Mouse (Mus musculus) neural tube, embryonic 14.5 days (tissue): ENCODE results near the gene Pdik1l. TPM values are rescaled to one million over a fixed set of nuclear protein-coding genes. Genes with fewer than 3 reads are reported as not detected.

Experiments
- ATAC-seq: fragments of 200-750 bp; cut with Nextera tagmentation; 2 replicates; pipeline ENCODE4 v1.8.0; 2017; ENCODE audit warnings: low read depth, mild to moderate bottlenecking, moderate TSS enrichment, moderate library complexity
- H3K27ac ChIP-seq: fragments of 300-500 bp; sonication (generic); 2 replicates; pipeline ENCODE4 v1.5.1; 2014; ENCODE audit warnings: low read depth, mild to moderate bottlenecking, control low read depth, low read length, moderate library complexity, mixed read lengths
- H3K27me3 ChIP-seq: fragments of 300-500 bp; sonication (generic); 2 replicates; pipeline ENCODE4 v1.6.1; 2014; ENCODE audit warnings: low read length; ENCODE audit not compliant: control insufficient read depth, insufficient read depth
- H3K36me3 ChIP-seq: fragments of 300-500 bp; sonication (generic); 2 replicates; pipeline ENCODE4 v1.6.1; 2014; ENCODE audit warnings: low read length, mixed read lengths; ENCODE audit not compliant: control insufficient read depth, insufficient read depth
- H3K4me1 ChIP-seq: fragments of 300-500 bp; sonication (generic); 2 replicates; pipeline ENCODE4 v1.6.1; 2014; ENCODE audit warnings: low read length; ENCODE audit not compliant: control insufficient read depth, insufficient read depth
- H3K4me2 ChIP-seq: fragments of 300-500 bp; sonication (generic); 2 replicates; pipeline ENCODE4 v1.6.1; 2014; ENCODE audit warnings: mild to moderate bottlenecking, low read depth, low read length, control low read depth
- H3K4me3 ChIP-seq: fragments of 300-500 bp; sonication (generic); 2 replicates; pipeline ENCODE4 v1.5.1; 2014; ENCODE audit warnings: low read depth, low read length, control low read depth, mixed read lengths
- H3K9ac ChIP-seq: fragments of 300-500 bp; sonication (generic); replicated peaks from 2 replicates; pipeline ENCODE4 v1.6.1; 2014; ENCODE audit warnings: low read depth, mild to moderate bottlenecking, control low read depth, low read length, mixed read lengths
- H3K9me3 ChIP-seq: fragments of 300-500 bp; sonication (generic); 2 replicates; pipeline ENCODE4 v1.6.1; 2016; ENCODE audit warnings: low read length; ENCODE audit not compliant: control insufficient read depth
- WGBS: fragments of 180-500 bp; shearing (Covaris S2); extraction: QIAGEN DNeasy Blood & Tissue Kit; methylation state at CpG from one replicate; pipeline ENCODE4 v1.1.7; 2014; 5-methylcytosine and 5-hydroxymethylcytosine counted together
- polyA plus RNA-seq: library from polyadenylated mRNA; unstranded; fragments of >200 nt; fragmentation: Nextera tagmentation; extraction: Ambion mirVana; gene quantifications from 2 replicates; pipeline ENCODE4 v1.2.1, GENCODE M21; 2014

Pdik1l gene
- polyA plus RNA-seq, 1 experiment from 2014 or later: 38.5 TPM

DNA sequence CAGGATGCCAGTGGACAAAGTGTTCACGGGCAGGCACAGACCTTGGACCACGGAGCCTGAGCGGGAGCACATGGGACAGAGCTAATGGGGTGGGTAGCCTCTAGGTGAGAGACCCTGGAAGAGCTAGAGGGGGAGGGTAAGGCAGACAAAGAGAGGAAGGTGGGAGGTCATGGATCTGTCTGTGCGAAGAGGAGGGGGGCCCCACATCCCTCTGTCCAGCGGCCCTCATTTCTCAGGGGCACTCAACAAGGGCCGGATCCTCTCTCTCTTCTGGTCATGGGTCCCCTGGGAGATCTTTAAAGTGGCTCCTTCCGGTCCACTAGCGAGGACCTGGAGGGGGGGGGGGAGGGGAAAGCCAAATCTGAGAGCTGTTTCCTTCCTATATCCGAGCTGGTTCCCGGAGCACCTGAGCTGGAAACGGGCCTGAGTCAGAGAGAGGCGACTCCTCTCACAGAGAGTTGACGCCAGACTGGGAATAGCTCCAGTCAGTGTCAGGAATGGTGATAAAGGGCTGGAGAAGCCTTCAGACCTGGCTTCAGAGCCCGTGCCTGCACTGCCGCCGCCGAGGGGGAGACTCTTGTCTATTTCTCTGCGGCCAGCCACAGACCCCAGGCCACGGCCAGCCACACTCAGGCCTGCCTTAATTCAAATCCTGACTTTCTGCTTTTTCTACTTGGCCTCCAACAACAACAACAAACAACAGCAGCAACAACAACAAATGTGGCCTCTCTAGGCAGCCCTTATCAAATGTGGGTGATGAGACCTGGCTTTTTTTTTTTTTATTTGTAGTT is 31.1 kb downstream of the Pdik1l start:
- WGBS: 6% methylated on average over 18 of the region's 19 CpGs
- Histone ChIP-seq H3K4me1 (peaks cover 12% of the 10 kb centered on the region; the same call in 1 of the 2 replicates), H3K27ac (no peak overlapping the region), H3K4me3 (no peak overlapping the region), H3K36me3 (no peaks in the 10 kb centered on the region), H3K4me2 (no peak overlapping the region), H3K27me3 (peaks cover 15% of the 10 kb centered on the region), H3K9me3 (no peaks in the 10 kb centered on the region), H3K9ac (no peak overlapping the region)
- ATAC-seq: no peak

DNA sequence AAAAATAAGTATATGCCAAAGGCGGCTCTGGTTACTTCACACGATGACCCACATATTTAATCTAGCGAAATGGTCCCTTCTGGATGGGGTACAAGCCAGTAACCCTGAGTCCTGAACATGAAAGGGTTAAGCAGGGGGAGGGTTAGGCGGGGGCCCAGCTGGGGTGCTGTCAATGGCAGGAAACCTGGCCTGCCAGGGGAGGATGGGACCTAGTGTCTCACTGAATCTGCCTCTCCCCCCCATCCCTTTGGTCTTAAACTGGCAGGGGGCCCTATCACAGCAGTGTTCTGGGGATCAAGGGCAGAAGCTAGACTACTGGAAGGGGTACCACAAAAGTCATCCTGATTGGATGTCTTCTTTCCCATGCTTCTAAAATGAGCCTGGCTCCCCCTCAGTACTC is 31.8 kb downstream of the Pdik1l start:
- no peak for ATAC-seq
- Histone ChIP-seq H3K4me2 (no peak overlapping the region), H3K4me1 (peaks cover 13% of the 10 kb centered on the region; the same call in 1 of the 2 replicates), H3K9me3 (no peaks in the 10 kb centered on the region), H3K27me3 (peaks cover 15% of the 10 kb centered on the region), H3K36me3 (no peaks in the 10 kb centered on the region), H3K27ac (no peak overlapping the region), H3K9ac (no peak overlapping the region), H3K4me3 (no peak overlapping the region)
- WGBS: 20% methylated on average over 4 of the region's 4 CpGs

DNA sequence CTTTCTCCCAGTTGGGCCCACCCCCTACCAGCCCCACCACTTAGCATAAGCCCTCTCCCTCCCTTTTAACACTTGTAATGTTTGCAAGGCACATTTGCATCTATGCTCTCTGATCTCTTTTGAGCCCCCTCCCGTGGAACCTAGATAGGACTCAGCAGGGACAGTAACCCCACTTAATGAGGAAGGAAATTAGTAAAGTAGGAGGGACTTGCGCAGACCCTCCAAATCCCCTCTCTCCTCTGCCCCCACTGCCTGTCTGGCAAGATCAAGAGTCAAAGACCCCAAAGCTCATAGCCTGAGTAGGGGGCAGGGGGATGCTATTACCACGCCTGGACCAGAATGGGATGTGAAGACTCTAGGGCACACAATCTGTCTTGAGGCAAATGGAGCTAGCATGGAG is 32.9 kb downstream of the Pdik1l start:
- WGBS: 16% methylated on average over 3 of the region's 3 CpGs
- Histone ChIP-seq H3K4me1 (peaks cover 16% of the 10 kb centered on the region; the same call in 1 of the 2 replicates), H3K9me3 (no peaks in the 10 kb centered on the region), H3K4me3 (no peak overlapping the region), H3K27ac (no peak overlapping the region), H3K27me3 (peaks cover 23% of the 10 kb centered on the region), H3K9ac (no peak overlapping the region), H3K36me3 (no peaks in the 10 kb centered on the region), H3K4me2 (no peak overlapping the region)
- no peak for ATAC-seq

DNA sequence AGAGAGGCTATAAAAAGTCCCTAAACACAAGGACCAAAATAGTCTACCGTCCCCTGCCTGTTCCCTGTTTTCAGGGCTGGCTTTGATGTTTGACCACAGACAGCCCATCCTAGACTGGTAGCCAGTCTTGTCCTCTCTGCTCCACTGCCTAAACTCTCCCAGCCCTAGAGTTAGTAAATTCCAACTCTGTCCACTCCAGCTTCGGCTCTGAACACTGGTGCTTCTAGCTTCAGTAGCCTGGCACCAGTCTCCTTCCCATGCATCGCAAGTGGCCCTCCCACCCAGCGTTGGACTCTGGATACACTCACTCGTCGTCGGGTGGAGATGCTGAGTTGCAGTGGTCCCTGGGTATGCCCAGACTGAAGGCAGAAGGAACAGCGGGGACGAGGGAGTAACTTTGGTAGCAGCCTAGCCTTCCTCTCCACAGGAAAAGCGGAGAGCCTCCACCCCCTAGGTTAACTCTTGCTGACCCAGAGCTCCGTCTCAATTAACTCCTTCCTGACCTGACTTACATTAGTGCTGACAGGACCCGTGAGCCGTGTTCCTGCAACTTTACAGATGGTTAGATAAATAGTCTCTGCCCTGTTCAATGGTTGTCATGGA is 33.9 kb downstream of the Pdik1l start, which contains the start of gene Grrp1:
TSS of gene Grrp1 (minus strand) at position 385 of the 603 bp plus-strand sequence.
- Histone ChIP-seq H3K27me3 (peaks cover 23% of the 10 kb centered on the region), H3K36me3 (no peaks in the 10 kb centered on the region), H3K9me3 (no peaks in the 10 kb centered on the region), H3K4me3 (peak within 1 kb of the TSS; percentile 17), H3K27ac (0 out of 2 replicates have a peak within 1 kb of the TSS, but pooled peaks have one; percentile 16), H3K4me1 (peaks cover 16% of the 10 kb centered on the region; the same call in 1 of the 2 replicates), H3K4me2 (peak within 1 kb of the TSS; percentile 71), H3K9ac (no peak within 1 kb of the TSS)
- WGBS: under 1% methylated on average over 13 of the region's 13 CpGs
- no peak for ATAC-seq

DNA sequence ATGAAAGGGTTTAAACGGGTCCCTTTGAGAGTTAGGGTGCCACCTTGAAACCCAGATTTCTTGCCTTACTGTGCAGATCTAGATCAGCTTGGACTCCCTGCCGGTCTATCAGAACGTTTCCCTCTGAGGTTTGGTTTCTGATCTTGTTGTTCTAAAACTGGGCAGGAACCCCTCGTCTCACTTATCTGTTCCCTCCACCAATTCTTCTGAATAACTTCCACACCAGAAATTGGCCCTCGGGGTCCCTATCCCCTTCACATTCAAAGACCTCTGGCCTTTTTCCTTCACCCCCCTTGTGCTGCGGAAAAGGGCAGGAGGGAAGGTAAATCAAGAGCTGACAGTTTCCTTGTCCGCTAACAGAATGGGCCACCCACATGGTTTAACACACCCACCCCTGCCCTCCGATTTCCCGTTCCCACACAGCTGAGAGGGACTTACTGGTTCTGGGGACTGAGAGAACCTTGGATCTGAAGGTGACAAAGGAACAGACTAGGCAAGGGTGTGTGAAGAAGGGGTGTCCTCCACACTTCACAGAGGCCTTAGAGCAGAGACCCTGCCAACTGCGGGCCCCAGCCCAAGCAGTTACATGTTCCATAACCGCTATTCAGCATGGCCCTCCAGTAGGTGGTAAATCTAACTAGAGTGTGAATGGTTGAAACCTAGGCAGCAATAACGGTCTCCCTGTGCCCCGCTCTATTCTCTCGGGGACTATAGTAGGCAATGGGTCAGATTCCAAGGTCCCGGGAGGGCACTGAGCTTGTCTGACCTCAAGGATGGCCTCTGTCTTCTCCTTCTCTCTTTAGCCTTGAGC is 34.6 kb downstream of the Pdik1l start:
- H3K27me3 ChIP-seq: peaks cover 23% of the 10 kb centered on the region
- H3K36me3 ChIP-seq: no peaks in the 10 kb centered on the region
- 2% methylated on average over 15 of the region's 15 CpGs for WGBS
- no peaks in the 10 kb centered on the region for H3K9me3 ChIP-seq
- ATAC-seq: no peak
- H3K9ac ChIP-seq: no peak overlapping the region
- H3K4me2 ChIP-seq: peak overlapping the region; percentile 71
- peaks cover 16% of the 10 kb centered on the region; the same call in 1 of the 2 replicates for H3K4me1 ChIP-seq
- peak overlapping the region; percentile 17 for H3K4me3 ChIP-seq
- H3K27ac ChIP-seq: peak overlapping the region; percentile 16; the same call in 1 of the 2 replicates

DNA sequence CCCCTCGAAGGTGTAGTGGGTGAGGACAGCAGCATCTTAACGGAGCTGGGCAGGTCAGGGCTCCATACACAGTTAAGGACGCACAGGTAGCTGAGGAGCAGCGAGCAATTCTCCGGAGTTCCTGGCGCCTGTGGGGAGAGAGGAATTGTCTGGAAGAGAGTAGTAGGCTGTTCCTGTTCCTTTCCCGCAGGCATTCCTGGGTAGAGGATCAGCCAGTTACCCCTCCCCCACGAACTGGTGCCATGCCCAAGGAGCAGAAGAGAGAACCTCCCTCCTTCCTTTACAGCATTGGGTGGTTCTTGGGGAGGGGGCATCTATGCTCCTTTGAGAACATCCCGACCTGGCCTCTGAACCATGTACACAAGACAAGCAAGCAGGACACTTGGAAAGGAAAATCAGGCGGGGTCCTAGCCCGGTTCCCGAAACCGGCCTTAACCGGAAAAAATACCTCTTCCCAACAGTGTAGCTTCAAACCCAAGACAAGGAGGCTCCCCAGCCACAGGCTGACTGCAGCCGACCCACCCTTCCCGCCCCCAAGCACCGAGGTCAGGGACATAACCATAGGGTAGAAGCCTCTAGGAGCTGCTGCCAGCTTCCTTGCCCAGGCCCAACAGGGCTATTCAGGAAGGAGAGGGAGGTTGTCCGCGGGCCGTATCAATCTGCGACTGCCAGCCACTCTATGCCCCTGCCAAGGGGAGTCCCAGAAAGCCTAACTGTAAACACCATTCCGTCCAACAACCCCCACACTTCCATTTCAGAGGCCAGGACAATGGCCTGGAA is 35.4 kb downstream of the Pdik1l start:
- H3K9ac ChIP-seq: peak overlapping the region; percentile 64
- peak overlapping the region; percentile 51 for H3K4me3 ChIP-seq
- peaks cover 23% of the 10 kb centered on the region for H3K27me3 ChIP-seq
- ATAC-seq: no peak; the same call in 1 of the 2 replicates
- H3K4me2 ChIP-seq: peak overlapping the region; percentile 71
- H3K27ac ChIP-seq: peak overlapping the region; percentile 75; the same call in 1 of the 2 replicates
- peaks cover 16% of the 10 kb centered on the region; the same call in 1 of the 2 replicates for H3K4me1 ChIP-seq
- no peaks in the 10 kb centered on the region for H3K36me3 ChIP-seq
- WGBS: 3% methylated on average over 22 of the region's 22 CpGs
- H3K9me3 ChIP-seq: no peaks in the 10 kb centered on the region

DNA sequence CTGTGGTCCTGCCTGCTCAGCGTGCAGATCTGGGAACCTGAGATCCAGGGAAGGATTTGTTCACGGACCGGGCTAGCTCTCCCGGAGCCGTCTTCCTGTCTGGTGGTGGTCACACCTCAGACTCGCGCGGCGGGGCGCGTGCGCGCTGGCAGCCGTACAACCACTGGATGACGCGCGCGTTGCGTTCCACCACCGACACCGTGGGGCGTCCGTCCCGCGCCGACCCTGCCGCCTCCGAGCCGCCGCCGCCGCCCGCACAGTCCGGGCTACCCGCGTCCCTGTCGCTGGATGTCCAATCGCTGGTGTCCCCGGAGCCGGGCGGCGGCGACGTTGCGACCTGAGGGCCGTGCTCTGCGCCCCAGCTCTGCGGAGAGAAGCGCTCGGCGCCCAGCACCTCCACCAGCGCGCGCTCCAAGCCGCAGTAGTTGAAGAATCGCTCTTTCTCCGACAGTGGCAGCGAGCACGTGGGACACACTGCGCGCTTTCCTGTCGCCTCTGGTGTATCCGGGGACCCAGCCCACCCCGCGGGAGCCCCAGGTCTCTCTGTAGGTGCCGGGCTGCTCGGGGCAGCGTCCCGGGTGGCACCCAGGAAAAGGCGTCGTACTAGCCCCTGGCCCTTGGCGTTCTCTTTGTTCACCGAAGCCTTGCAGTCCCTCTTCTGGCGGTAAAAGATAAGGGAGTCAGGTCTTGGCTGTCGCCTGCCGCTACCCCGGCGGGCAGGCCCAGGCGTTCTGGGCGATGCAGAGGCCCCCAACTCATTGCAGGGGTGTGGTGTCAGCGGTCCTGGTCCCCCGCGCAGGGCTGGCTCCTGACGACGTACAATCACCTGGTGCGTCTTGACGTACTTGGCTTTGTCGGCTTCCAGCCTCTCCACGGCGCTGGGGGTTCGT is 36.2 kb downstream of the Pdik1l start:
- H3K4me3 ChIP-seq: peak overlapping the region; percentile 51
- peak overlapping the region; percentile 71 for H3K4me2 ChIP-seq
- no peaks in the 10 kb centered on the region for H3K9me3 ChIP-seq
- peak; percentile 47 for ATAC-seq
- peak overlapping the region; percentile 64 for H3K9ac ChIP-seq
- H3K27me3 ChIP-seq: peaks cover 23% of the 10 kb centered on the region
- H3K27ac ChIP-seq: peak overlapping the region; percentile 75
- H3K36me3 ChIP-seq: no peaks in the 10 kb centered on the region
- WGBS: under 1% methylated on average over 90 of the region's 91 CpGs
- H3K4me1 ChIP-seq: peaks cover 13% of the 10 kb centered on the region; the same call in 1 of the 2 replicates
